Mouse (Mus musculus) kidney, adult 8-10 months (tissue): Measurements from ENCODE around the gene Ppm1h.
"Not testable (repeated sequence)": the region's sequence is repeated elsewhere in the genome, so short reads cannot be mapped to it uniquely, and the experiment has no call there.

Experiments used
- DNase-seq, 2 experiments: peaks; one replicate each; pipeline ENCODE4 v3.0.0; 2022

Ppm1h gene

GRCm38 (mm10) chr10:122909406-122910032, 231.0 kb downstream of the Ppm1h start:
- DNase-seq: no peak

- DNase-seq: peak; percentile 76 to 87
Observed at GRCm38 (mm10) chr10:122910798-122911225, 232.2 kb downstream of the Ppm1h start.

GRCm38 (mm10) chr10:122911668-122912067, 233.1 kb downstream of the Ppm1h start:
- no peak for DNase-seq

GRCm38 (mm10) chr10:122912086-122912690, 233.6 kb downstream of the Ppm1h start:
- no peak for DNase-seq

GRCm38 (mm10) chr10:122912701-122913368, 234.3 kb downstream of the Ppm1h start:
- DNase-seq: peak; percentile 42 to 45

GRCm38 (mm10) chr10:122913393-122913792, 234.8 kb downstream of the Ppm1h start:
- no peak for DNase-seq

GRCm38 (mm10) chr10:122915905-122916304, 237.3 kb downstream of the Ppm1h start:
- DNase-seq: no peak

- DNase-seq: no peak
Observed at GRCm38 (mm10) chr10:122917648-122918324, 239.2 kb downstream of the Ppm1h start.

- no peak for DNase-seq
Observed at GRCm38 (mm10) chr10:122918325-122918694, 239.7 kb downstream of the Ppm1h start.

GRCm38 (mm10) chr10:122918754-122919153, 240.2 kb downstream of the Ppm1h start:
- no peak for DNase-seq

GRCm38 (mm10) chr10:122919416-122919815, 240.9 kb downstream of the Ppm1h start:
- DNase-seq: no peak

GRCm38 (mm10) chr10:122920218-122920795, 241.7 kb downstream of the Ppm1h start:
- no peak for DNase-seq

- DNase-seq: no peak
Observed at GRCm38 (mm10) chr10:122922226-122922625, 243.7 kb downstream of the Ppm1h start.

GRCm38 (mm10) chr10:122924571-122924970, 246.0 kb downstream of the Ppm1h start:
- DNase-seq: not testable (repeated sequence)

GRCm38 (mm10) chr10:122926275-122926674, 247.7 kb downstream of the Ppm1h start:
- DNase-seq: no peak

- DNase-seq: no peak
Observed at GRCm38 (mm10) chr10:122930520-122930919, 252.0 kb downstream of the Ppm1h start.

GRCm38 (mm10) chr10:122931193-122931832, 252.8 kb downstream of the Ppm1h start:
- DNase-seq: peak; percentile 39 to 45

GRCm38 (mm10) chr10:122931851-122932550, 253.4 kb downstream of the Ppm1h start:
- DNase-seq: no peak

GRCm38 (mm10) chr10:122933053-122933838, 254.7 kb downstream of the Ppm1h start:
- DNase-seq: no peak

GRCm38 (mm10) chr10:122935406-122935805, 256.8 kb downstream of the Ppm1h start:
- not testable (repeated sequence) for DNase-seq

- DNase-seq: not testable (repeated sequence)
Observed at GRCm38 (mm10) chr10:122937380-122937779, 258.8 kb downstream of the Ppm1h start.
